Mouse (Mus musculus) CD4-positive helper T cell, adult 2 months (primary cell): Measurements from ENCODE around the gene Ngef.

ENCODE experiments used
- DNase-seq: peaks from one replicate; pipeline ENCODE4 v3.0.0-alpha.2; 2012; ENCODE audit warnings: low read depth, missing footprints, low spot score

Gene Ngef

DNA sequence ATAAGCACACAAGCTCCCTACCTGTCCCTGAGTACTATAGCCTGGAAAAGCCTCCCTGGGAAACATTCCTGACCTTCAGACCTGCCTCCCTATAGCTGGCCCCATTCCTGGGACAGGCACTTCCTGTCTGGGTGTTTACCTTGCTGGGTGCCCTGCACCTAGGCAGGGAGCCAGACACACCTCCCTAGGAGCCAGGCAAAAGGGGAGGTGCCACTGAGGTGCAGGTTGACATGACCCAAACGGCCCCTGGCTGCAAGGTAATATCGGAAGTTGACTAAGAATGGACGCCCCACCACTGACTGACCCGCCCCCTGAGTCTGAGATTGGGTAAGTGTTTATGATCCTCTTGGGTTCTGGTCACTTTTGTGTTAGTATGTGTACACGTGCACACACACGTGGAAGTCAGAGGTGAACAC lies at the start of gene Ngef:
Gene Ngef, minus strand, starts transcription at position 71 of the 416 bp plus-strand sequence.
- no peak for DNase-seq

DNA sequence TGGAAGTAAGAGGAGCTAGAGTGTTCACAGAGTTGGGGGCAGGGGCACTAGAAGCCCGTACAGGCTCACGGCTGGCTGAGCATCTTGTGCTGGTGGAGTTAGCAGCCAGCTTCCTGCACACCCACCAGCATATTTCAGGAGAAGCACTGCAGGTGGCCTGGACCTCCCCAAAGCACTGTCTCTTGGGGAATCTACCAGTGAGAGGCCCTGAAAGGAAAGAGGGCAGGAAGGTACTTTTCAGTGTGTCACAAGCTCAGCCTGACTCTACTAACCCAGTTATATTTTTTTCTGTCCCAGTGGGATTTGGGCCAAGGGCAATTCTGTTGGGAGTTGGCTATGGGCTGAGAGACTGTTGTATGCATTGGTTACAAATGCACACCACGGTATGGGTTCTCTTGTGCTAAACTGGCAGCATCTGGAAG lies 48.2 kb upstream of the Ngef start:
- peak; percentile 51 for DNase-seq

- peak; percentile 78 for DNase-seq
Measured at GRCm38 (mm10) chr1:87621146-87621857, 47.6 kb upstream of the Ngef start.

- no peak for DNase-seq
Measured at GRCm38 (mm10) chr1:87620693-87621092, 47.0 kb upstream of the Ngef start.

DNA sequence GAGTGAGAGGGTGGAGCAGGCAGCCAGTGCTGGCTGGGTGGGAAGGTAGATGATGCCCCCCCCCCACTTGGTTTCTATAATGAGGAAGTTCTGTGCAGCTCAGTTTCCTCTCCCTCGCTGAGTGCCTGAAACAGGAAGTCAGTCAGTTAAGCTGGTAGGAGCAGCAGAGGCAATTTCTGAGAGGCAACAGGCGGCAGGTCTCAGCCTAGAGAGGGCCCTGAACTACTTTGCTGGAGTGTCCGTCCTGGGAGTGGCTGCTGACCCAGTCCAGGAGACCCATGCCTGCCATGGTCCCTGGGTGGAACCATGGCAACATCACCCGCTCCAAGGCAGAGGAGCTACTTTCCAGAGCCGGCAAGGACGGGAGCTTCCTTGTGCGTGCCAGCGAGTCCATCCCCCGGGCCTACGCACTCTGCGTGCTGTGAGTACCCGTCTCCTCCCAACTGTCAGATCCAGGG lies 46.6 kb upstream of the Ngef start, which contains the start of gene Inpp5d:
Gene Inpp5d, plus strand, starts transcription at position 102 of the 458 bp plus-strand sequence.
- DNase-seq = peak; percentile 83

DNA sequence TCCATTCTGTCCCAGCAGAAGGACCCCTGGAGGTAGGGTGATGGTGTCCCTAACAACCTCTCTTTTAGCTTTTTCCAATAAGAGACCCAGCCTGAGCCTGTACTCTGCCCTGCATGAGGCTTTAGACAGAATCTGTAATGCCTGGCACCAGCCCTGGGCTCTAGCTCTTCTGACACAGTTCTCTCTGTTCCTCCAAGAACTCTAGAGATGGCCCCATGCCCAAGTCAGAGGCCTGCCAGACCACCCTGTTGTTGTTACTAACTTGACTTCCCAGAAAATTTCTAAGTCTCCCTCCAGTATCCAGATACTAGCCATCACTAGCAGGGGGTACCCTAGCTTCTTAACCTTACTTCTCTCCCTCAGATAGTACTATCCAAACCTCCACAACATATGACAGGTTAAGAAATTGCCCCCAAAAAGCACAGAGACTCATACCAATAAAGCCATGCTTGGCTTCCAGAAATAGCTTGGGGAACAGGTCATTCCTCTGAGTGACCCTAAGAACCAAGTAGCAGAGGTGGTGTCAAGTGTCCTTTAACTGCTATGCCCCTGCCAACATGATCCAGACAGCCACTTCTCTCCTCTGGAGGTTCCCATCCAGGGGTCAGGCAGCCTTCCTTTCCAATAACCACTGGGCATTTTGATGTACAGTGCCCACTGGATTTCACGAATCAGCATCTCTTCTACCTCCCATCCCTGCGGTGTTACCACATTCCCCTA lies 41.1 kb upstream of the Ngef start:
- no peak for DNase-seq

- peak; percentile 77 for DNase-seq
Measured at GRCm38 (mm10) chr1:87608416-87609046, 34.9 kb upstream of the Ngef start.

DNA sequence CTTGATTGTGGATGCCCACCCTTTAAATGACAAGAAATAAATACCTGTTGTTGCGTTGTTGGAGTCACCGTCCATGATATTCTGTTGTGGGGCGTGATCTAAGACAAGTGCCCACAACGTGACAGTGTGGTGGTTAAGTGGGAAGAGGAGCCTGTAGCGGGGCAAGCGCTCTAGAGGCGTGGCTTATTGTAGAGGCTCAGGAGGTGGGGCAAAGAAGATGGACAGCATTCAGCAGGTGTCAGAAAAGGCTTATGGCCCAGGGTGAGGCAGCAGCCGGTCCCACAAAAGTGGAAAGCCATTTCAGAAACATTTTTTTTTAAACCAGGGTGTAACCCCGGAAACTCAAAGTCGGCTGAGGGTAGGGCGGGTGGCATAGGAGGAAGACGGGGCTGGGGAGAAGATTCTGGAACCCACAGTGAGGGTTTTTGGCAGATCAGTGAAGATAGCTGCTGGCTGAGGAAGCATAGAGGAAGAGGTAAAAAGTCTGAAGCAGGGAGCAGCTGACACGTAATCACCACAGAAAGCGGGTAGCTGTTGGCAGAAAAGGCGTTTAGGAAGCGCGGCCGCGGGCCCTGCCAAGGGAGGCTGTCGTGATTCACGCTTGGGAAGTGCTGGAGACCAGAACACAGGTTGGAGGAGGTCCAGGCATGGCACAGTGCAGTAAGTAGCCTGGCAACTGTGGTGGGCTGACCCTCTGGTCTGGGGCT lies 33.9 kb upstream of the Ngef start:
- peak; percentile 89 for DNase-seq

- no peak for DNase-seq
Measured at GRCm38 (mm10) chr1:87605296-87605695, 31.6 kb upstream of the Ngef start.

GRCm38 (mm10) chr1:87603389-87603788 lies 29.7 kb upstream of the Ngef start:
- DNase-seq = no peak

DNA sequence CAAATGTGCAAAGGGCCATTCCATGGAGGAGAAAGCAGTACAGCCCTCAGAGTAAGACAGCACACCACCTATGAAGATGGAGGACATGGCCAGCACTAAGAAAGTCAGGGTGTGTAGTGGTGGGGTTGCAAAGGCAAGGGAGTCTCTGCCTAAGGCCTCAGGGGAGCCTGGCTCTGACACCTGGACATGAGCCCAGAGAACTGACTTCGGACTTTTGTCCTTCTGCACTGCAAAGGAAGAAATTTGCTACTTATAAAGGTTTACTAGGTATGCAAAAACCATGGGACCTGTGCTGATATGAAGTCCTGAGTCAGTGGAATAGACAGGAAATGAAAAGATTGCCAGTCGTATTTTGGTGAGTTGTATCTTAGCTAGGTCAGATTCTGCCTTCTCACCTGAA lies 28.1 kb upstream of the Ngef start:
- DNase-seq = no peak

GRCm38 (mm10) chr1:87600533-87600932 lies 26.9 kb upstream of the Ngef start:
- no peak for DNase-seq

GRCm38 (mm10) chr1:87594671-87595070 lies 21.0 kb upstream of the Ngef start:
- DNase-seq = no peak

GRCm38 (mm10) chr1:87594261-87594660 lies 20.6 kb upstream of the Ngef start:
- DNase-seq = no peak

GRCm38 (mm10) chr1:87589980-87590379 lies 16.3 kb upstream of the Ngef start:
- no peak for DNase-seq

DNA sequence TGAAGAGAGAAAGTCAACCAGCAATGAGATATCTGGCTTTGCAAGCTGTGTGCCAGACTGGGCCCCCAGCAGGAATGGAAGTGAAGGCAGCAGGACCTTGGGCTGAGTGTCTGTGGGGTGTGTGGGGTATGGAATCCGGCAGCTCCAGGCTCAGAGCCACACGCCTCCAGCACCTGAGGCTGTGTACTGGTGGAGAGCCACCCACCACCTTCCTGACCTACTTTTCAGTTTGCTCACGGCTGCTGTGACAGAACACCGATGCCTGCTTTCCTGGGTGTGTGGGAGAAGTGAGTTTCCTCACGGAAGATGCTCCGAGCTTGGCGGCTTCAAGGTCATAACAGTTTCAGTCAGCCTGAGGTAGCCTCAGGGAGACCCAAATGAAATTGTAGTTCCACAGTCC lies 15.5 kb upstream of the Ngef start:
- DNase-seq = no peak

DNA sequence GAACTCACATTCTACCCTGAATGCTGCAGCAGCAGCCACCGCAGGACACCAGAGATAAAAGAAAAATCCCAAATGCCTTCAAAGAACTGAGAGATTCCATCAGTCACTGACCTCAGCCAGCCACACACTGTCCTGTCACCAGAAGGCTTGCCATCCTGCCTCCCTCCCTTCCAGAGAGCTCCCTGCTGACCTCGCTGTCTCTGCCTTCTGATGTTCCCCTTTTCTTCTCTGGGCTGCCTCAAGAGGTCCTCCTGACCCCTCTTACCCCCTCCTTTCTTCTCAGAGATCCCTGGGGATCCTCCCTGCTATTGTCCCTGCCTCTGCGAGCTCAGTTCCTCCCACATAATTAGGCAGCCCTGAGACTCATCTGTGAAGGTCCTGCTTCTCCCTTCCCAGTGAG lies 7.2 kb upstream of the Ngef start:
- DNase-seq = no peak

- no peak for DNase-seq
Measured at GRCm38 (mm10) chr1:87578965-87579364, 5.3 kb upstream of the Ngef start.

GRCm38 (mm10) chr1:87574785-87575184 lies 1.1 kb upstream of the Ngef start:
- no peak for DNase-seq

GRCm38 (mm10) chr1:87574353-87574752 lies 683 bp upstream of the Ngef start:
- DNase-seq = no peak

- DNase-seq = no peak
Measured at GRCm38 (mm10) chr1:87573261-87573660, 409 bp downstream of the Ngef start.

DNA sequence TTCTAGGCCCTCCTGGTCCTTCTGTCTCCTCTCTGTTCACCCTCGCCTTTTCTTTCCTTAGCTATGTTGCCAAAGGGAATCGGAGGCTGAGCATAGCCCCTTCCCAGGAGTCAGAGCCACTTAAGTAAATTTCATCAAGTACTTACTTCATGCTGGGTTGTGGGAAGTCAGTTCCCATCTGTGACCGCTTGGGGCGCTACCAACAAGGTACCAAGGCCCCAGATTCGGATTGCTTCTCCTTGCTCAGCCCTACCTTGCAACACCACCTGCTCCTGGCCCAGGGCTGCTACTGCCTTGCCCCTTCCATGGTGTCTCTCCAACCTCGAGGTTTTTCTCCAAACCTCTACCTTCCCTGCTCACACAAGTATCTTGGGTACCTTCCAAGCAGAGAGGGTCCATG lies 5.3 kb downstream of the Ngef start:
- peak; percentile 47 for DNase-seq
